Mouse (Mus musculus) gastrocnemius, postnatal 4 days (tissue): ENCODE results near the gene Tmcc3. TPM values are rescaled to one million over a fixed set of nuclear protein-coding genes. Genes with fewer than 3 reads are reported as not detected.
"Not testable (repeated sequence)": the region's sequence is repeated elsewhere in the genome, so short reads cannot be mapped to it uniquely, and the experiment has no call there.

Experiments used
- DNase-seq, 2 experiments: peaks; one replicate each; pipeline ENCODE4 v3.0.0; 2021 to 2022; ENCODE audit warnings: low spot score in 2 of 2, mixed read lengths in 2 of 2
- total RNA-seq, 2 experiments: library from RNA; stranded (reverse); gene quantifications; 2 replicates each; pipeline ENCODE4 v1.2.3; 2021

Gene Tmcc3
- total RNA-seq, 2 experiments from 2014 or later, result 33.1 to 41.7 TPM

- DNase-seq, result no peak
Observed at GRCm38 (mm10) chr10:94505248-94505772, 193.6 kb downstream of the Tmcc3 start.

DNA sequence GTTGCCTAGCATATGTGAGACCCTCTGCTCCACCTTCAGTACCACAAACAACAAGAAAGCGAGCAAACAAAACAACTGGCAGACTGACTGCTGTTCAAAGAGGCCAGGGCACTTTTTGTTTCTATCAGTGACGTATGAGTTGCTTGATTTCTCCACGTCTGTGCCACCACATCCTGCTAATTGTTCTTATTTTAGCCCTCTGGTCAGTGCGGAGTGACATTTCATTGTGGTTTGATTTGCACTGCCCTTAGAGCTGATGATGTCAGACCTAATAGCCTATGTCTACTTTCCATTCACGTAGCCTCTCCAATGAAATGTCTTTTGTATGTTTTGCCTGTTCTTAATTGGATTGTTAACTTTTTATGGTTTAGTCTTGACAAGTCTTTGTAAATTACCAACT lies 197.1 kb downstream of the Tmcc3 start:
- no peak for DNase-seq

- DNase-seq, result no peak
Observed at GRCm38 (mm10) chr10:94512771-94513170, 201.0 kb downstream of the Tmcc3 start.

- DNase-seq, result no peak
Observed at GRCm38 (mm10) chr10:94514091-94514505, 202.3 kb downstream of the Tmcc3 start.

DNA sequence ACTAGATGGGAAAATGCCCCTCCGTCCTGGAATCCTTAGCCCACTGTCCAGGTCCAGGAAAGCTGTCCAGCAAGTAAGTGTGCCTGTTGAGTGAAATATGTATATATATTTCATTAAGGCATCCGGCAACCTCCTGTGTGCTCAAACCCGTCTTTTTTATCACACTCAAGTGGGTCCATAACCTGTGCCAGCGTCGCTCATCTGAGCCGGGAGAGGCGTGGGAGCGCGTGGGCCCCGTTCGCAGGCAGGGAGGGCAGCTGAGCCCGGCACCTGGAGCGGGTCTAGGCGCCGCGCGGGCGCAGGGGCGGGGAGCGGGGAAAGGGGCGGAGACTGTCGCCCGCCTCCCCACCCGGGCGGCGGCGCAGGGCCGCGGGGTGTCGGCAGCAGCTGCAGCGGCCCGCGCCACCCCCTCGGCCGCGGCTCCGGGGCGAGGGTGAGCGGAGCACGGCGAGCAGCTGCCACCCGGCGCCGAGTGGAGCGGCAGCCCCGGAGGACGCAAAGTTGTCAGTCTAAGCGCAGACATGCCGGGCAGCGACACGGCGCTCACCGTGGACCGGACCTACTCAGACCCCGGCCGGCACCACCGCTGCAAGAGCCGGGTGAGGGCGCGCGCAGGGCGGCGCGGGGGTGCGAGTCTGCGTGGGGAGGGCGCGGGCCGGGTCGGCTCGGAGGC lies 202.9 kb downstream of the Tmcc3 start:
- peak; percentile 62 to 78 for DNase-seq

GRCm38 (mm10) chr10:94515179-94515545 lies 203.4 kb downstream of the Tmcc3 start:
- DNase-seq, result peak in 1 of 2 experiments; percentile 80

DNA sequence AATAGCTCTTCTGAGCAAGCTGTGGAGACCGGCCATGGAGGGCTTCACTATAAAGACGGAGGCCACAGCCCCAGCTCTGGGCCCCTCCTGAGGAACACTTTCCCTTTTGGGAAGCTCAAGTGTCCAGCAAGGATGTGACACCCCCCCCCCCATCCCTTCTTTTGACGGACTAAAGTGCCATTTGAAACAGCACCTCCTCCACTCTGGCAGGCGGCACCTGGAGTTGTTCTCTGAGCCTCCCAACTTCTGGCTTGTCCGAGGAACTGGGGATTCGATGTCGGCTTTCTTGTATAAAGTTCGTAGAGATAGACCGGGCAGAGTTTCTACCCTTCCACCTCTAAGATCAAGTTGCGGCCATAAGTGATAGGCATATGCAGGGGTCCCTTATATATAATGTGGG lies 203.8 kb downstream of the Tmcc3 start:
- DNase-seq, result no peak

- no peak for DNase-seq
Observed at GRCm38 (mm10) chr10:94519887-94520286, 208.1 kb downstream of the Tmcc3 start.

DNA sequence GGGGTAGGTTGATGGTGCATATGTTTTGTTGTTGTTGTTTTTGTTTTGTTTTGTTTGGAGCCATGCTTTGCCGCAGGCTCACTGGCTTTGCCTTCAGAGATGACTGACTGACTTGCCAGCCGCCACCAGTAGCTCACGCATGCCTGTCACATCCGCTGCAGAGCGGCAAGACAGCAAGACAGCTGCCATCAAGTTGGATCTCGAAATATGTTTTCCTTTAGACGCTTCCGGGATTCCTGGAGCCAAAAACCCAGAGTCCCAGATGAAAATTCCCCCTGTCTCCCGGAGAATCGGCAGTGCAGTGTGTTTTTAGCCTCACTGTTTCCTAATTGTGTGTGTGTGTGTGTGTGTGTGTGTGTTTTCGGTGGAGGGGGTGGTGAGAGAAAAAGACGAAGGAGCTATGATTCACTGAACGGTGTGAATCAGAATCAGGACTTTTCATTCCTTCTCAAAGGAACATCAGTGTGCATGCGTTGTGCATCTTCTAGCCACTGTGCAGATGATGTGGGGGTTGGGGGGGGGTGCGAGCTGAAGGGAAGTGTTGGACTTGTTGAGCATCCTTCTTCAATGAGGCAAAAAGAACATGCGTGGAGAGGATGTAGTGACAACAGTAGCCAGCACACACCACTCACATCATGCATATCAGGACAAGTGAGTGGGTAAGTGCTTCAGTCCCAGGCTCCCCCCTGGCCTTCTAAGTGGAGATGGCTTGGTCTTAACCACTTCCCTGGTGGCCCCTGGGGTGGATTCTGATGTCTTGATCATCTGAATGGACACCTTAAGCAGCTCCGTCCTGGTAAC lies 208.8 kb downstream of the Tmcc3 start:
- no peak for DNase-seq

DNA sequence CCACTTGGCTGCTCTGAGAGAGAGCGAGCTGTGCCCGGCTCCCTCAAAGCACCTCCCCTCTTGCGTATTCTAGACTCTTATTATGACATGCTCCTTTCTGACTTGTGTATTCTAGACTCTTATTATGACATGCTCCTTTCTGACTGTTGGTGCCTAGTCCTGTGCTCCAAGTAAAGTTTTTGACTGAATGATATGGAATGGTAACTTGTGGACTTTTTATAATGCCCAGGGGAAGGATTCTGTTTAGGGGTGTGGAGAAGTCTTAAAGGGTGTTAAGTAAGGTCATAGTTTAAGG lies 209.3 kb downstream of the Tmcc3 start:
- DNase-seq, result no peak

- DNase-seq, result no peak
Observed at GRCm38 (mm10) chr10:94521776-94522175, 210.0 kb downstream of the Tmcc3 start.

GRCm38 (mm10) chr10:94523297-94523696 lies 211.5 kb downstream of the Tmcc3 start:
- no peak for DNase-seq

GRCm38 (mm10) chr10:94523711-94524156 lies 212.0 kb downstream of the Tmcc3 start:
- DNase-seq, result peak; percentile 57 to 82

DNA sequence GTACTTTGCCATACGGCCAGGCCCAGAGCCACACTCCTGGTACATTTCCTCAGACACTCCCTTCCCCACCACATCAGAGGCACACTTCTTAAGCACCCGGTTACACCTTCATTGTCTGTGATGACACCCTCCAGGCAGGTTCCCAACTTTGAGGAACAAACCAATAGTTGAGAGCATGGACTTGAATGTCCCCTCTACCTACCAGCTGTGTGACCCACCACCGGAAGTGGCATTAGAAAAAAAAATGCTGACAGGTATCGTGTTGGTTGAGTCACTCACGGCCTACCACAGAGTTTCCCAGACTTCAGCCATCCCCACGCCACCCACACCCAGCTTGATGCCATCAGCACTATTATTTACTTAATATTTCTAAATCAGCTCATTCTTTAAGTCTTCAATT lies 213.2 kb downstream of the Tmcc3 start:
- DNase-seq, result no peak

DNA sequence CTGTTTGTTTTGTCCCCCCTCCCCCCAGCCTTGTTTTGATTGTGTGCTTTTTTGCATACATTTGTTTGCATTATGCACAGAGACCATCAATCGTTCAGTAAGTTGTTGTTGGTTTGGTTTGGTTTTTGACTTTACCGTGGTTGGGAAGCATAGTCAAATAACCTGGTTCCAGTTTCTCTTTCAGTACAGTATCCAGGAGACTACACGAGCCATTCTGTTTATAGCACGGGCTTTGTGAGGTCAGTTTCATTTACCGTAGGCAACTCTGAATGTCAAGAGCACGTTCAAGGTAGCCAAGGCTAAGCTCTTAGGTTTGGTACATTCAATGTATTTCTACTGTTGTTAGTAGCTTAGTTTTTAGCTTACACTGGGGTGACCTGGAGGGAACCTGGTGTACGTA lies 214.0 kb downstream of the Tmcc3 start:
- no peak for DNase-seq

DNA sequence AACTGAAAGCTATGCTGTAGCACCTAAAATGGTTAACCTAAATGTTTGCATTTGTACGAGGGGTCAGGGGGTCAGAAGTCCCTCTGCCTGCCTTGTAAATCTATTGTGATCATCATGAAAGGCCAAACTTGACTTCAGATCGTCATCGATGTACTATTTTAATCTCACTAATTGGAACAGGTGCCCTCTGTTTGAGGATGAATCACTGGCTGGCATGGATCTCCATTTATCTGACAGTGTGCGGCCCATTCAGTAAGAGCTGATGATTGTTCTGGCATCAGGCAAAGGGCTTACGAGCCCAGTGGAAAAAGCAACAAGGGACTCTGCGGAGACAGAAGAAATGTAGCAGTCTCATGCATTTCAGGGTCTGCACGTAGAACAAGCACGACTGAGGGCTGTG lies 215.1 kb downstream of the Tmcc3 start:
- no peak for DNase-seq

- DNase-seq, result no peak
Observed at GRCm38 (mm10) chr10:94527248-94527647, 215.5 kb downstream of the Tmcc3 start.

DNA sequence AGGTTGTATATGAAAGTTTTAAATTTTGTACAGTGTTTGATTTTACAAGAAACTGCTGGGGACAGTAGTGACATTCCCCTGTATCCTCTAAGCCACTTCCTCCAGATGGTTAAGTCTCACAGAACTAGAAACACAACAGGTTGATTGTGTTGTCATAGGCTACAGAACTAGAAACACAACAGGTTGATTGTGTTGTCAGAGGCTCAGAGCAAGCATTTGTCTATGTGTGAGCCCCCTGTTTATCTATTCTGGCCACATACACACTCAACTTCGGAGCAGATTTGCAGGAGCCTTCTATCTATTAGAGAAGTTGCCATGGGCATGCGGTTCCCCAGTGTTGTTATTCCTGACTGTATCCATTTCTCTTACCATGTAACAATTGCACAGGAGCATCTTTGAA lies 218.3 kb downstream of the Tmcc3 start:
- no peak for DNase-seq

GRCm38 (mm10) chr10:94531482-94531881 lies 219.7 kb downstream of the Tmcc3 start:
- DNase-seq, result no peak

DNA sequence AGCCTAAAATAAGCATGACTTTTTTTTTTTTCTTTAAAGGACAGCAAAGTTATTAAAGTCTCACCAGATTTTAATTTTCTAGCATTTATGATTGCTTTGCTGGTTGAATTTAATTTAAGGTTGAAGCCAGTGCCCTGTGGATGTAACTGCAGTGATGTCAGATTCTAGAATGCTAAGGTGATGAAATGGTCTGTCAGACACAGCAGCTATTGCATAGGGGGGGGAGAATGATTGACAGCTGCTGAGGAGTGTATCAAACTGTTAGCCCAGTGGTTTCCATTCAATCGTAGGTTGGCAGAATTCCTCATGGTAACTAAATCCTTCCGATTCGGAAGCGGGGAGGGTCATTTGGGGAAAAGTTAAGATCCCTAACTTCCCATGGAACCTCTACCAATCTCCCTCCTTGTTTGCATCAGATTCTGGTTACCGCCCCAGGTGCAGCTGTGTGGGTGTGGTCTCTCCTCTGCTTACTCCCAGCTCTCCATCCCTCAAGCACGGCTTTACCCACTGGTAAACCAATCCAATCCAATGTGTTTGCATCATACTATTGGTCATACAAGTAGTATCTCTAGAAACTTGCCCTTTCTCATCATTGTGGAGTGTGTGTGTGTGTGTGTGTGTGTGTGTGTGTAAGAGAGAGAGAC lies 221.5 kb downstream of the Tmcc3 start:
- no peak for DNase-seq

GRCm38 (mm10) chr10:94538623-94539022 lies 226.9 kb downstream of the Tmcc3 start:
- DNase-seq, result not testable (repeated sequence)

DNA sequence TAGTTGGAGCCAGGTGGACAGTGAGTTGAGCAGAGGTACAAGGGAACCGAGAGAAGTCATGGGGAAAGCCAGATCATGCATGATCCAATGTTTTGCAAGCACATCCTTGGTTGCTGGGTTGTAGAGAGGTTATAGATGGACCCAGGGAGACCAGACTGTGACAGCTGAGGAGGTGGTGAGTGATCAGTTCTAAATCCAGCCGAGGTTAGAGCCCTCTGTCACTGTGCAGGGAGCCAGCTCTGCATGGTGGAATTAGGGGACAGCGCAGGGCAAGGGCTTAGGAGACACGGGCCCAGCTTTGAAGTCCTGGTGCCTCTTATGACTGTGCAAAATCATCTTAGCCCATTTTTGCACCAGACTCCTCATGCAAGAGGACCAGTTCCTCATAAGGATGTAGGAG lies 228.5 kb downstream of the Tmcc3 start:
- no peak for DNase-seq
